Mouse (Mus musculus) hindbrain, embryonic 12.5 days (tissue): ENCODE measurements at regions not wholly inside any gene's neighbourhood (a gene's known extent, or its start where the extent isn't known, plus 50 kb on each side); places are given as distances from the start of the nearest gene placed in this dataset.

Experiments
- ATAC-seq: fragments of 200-750 bp; cut with Nextera tagmentation; 2 replicates; pipeline ENCODE4 v1.8.0; 2017; ENCODE audit warnings: moderate TSS enrichment; ENCODE audit not compliant: low FRiP score
- H3K27ac ChIP-seq: fragments of 300-500 bp; sonication (generic); 2 replicates; pipeline ENCODE4 v1.5.1; 2016; ENCODE audit warnings: mild to moderate bottlenecking
- H3K27me3 ChIP-seq: fragments of 300-500 bp; sonication (generic); 2 replicates; pipeline ENCODE4 v1.6.1; 2016; ENCODE audit warnings: mild to moderate bottlenecking
- H3K36me3 ChIP-seq: fragments of 300-500 bp; sonication (generic); 2 replicates; pipeline ENCODE4 v1.6.1; 2016; ENCODE audit warnings: mild to moderate bottlenecking
- H3K4me1 ChIP-seq: fragments of 300-500 bp; sonication (generic); 2 replicates; pipeline ENCODE4 v1.6.1; 2016
- H3K4me2 ChIP-seq: fragments of 300-500 bp; sonication (generic); replicated peaks from 2 replicates; pipeline ENCODE4 v1.6.1; 2016; ENCODE audit warnings: mild to moderate bottlenecking
- H3K4me3 ChIP-seq: fragments of 300-500 bp; sonication (generic); 2 replicates; pipeline ENCODE4 v1.5.1; 2016; ENCODE audit warnings: mild to moderate bottlenecking
- H3K9ac ChIP-seq: fragments of 300-500 bp; sonication (generic); 2 replicates; pipeline ENCODE4 v1.6.1; 2016; ENCODE audit warnings: mild to moderate bottlenecking, moderate library complexity
- H3K9me3 ChIP-seq: fragments of 300-500 bp; sonication (generic); replicated peaks from 2 replicates; pipeline ENCODE4 v1.6.1; 2016; ENCODE audit warnings: mild to moderate bottlenecking
- WGBS: fragments of 180-500 bp; shearing (Covaris S2); methylation state at CpG from one replicate; pipeline ENCODE4 v1.1.7; 2016; 5-methylcytosine and 5-hydroxymethylcytosine counted together

- Histone ChIP-seq H3K27me3 (no peaks in the 10 kb centered on the region), H3K4me1 (peaks cover 11% of the 10 kb centered on the region), H3K27ac (0 out of 2 replicates have a peak overlapping the region, but pooled peaks have one; percentile 67), H3K4me3 (no peak overlapping the region), H3K36me3 (no peaks in the 10 kb centered on the region), H3K4me2 (no peak overlapping the region), H3K9ac (no peak overlapping the region), H3K9me3 (no peaks in the 10 kb centered on the region)
- no peak for ATAC-seq
- WGBS, result 88% methylated on average over 6 of the region's 6 CpGs
Observed at GRCm38 (mm10) chr7:90030486-90031250, 49.9 kb upstream of the Eed start.

- peaks cover 11% of the 10 kb centered on the region for H3K4me1 ChIP-seq
- H3K9ac ChIP-seq, result no peak overlapping the region
- no peaks in the 10 kb centered on the region for H3K27me3 ChIP-seq
- no peak overlapping the region for H3K4me2 ChIP-seq
- 98% methylated on average over 2 of the region's 2 CpGs for WGBS
- H3K4me3 ChIP-seq, result no peak overlapping the region
- no peak for ATAC-seq
- H3K27ac ChIP-seq, result no peak overlapping the region
- H3K36me3 ChIP-seq, result no peaks in the 10 kb centered on the region
- no peaks in the 10 kb centered on the region for H3K9me3 ChIP-seq
Observed at GRCm38 (mm10) chr7:90033086-90033485, 52.3 kb upstream of the Eed start.

GRCm38 (mm10) chr7:90033640-90034312 is 53.0 kb upstream of the Eed start:
- WGBS, result 90% methylated on average over 9 of the region's 9 CpGs
- ATAC-seq, result no peak
- H3K36me3 ChIP-seq, result no peaks in the 10 kb centered on the region
- H3K4me2 ChIP-seq, result no peak overlapping the region
- H3K27ac ChIP-seq, result no peak overlapping the region
- no peak overlapping the region for H3K9ac ChIP-seq
- H3K27me3 ChIP-seq, result no peaks in the 10 kb centered on the region
- no peaks in the 10 kb centered on the region for H3K9me3 ChIP-seq
- H3K4me1 ChIP-seq, result peaks cover 11% of the 10 kb centered on the region
- H3K4me3 ChIP-seq, result no peak overlapping the region

GRCm38 (mm10) chr7:90034498-90034897 is 53.7 kb upstream of the Eed start:
- no peak overlapping the region for H3K9ac ChIP-seq
- H3K4me1 ChIP-seq, result peaks cover 5% of the 10 kb centered on the region
- H3K4me2 ChIP-seq, result no peak overlapping the region
- no peak overlapping the region for H3K27ac ChIP-seq
- no peaks in the 10 kb centered on the region for H3K36me3 ChIP-seq
- 93% methylated on average over 3 of the region's 3 CpGs for WGBS
- no peak for ATAC-seq
- H3K4me3 ChIP-seq, result no peak overlapping the region
- no peaks in the 10 kb centered on the region for H3K27me3 ChIP-seq
- H3K9me3 ChIP-seq, result no peaks in the 10 kb centered on the region

GRCm38 (mm10) chr7:90035396-90035795 is 54.6 kb upstream of the Eed start:
- Histone ChIP-seq H3K27ac (no peak overlapping the region), H3K4me2 (no peak overlapping the region), H3K36me3 (no peaks in the 10 kb centered on the region), H3K4me3 (no peak overlapping the region), H3K27me3 (no peaks in the 10 kb centered on the region), H3K9me3 (no peaks in the 10 kb centered on the region), H3K9ac (no peak overlapping the region), H3K4me1 (no peaks in the 10 kb centered on the region; the same call in 1 of the 2 replicates)
- ATAC-seq, result no peak
- WGBS, result 70% methylated on average over 7 of the region's 7 CpGs

GRCm38 (mm10) chr7:90037736-90038135 is 57.0 kb upstream of the Eed start:
- Histone ChIP-seq H3K27me3 (no peaks in the 10 kb centered on the region), H3K4me1 (peaks cover 8% of the 10 kb centered on the region; the same call in 1 of the 2 replicates), H3K9ac (no peak overlapping the region), H3K4me2 (no peak overlapping the region), H3K4me3 (no peak overlapping the region), H3K36me3 (no peaks in the 10 kb centered on the region), H3K9me3 (no peaks in the 10 kb centered on the region), H3K27ac (no peak overlapping the region)
- WGBS, result 84% methylated on average over 4 of the region's 4 CpGs
- ATAC-seq, result no peak

GRCm38 (mm10) chr7:90039504-90039903 is 58.7 kb upstream of the Eed start:
- Histone ChIP-seq H3K9me3 (no peaks in the 10 kb centered on the region), H3K4me3 (no peak overlapping the region), H3K9ac (no peak overlapping the region), H3K36me3 (no peaks in the 10 kb centered on the region), H3K27ac (no peak overlapping the region), H3K27me3 (no peaks in the 10 kb centered on the region), H3K4me2 (no peak overlapping the region), H3K4me1 (peaks cover 8% of the 10 kb centered on the region; the same call in 1 of the 2 replicates)
- no peak for ATAC-seq
- WGBS, result 87% methylated on average over 9 of the region's 9 CpGs

GRCm38 (mm10) chr7:90040581-90041340 is 60.0 kb upstream of the Eed start:
- no peaks in the 10 kb centered on the region for H3K36me3 ChIP-seq
- H3K27me3 ChIP-seq, result no peaks in the 10 kb centered on the region

GRCm38 (mm10) chr7:90041565-90042024 is 60.8 kb upstream of the Eed start:
- ATAC-seq, result no peak
- peaks cover 8% of the 10 kb centered on the region; the same call in 1 of the 2 replicates for H3K4me1 ChIP-seq
- no peaks in the 10 kb centered on the region for H3K27me3 ChIP-seq
- no peak overlapping the region for H3K4me2 ChIP-seq
- WGBS, result 62% methylated on average over 5 of the region's 5 CpGs
- H3K9ac ChIP-seq, result no peak overlapping the region
- no peaks in the 10 kb centered on the region for H3K36me3 ChIP-seq
- no peak overlapping the region for H3K27ac ChIP-seq
- H3K4me3 ChIP-seq, result no peak overlapping the region
- H3K9me3 ChIP-seq, result no peaks in the 10 kb centered on the region

More at GRCm38 (mm10) chr7:90040581-90041340, 60.0 kb upstream of the Eed start:
- Histone ChIP-seq H3K9me3 (no peaks in the 10 kb centered on the region), H3K4me3 (no peak overlapping the region), H3K27ac (no peak overlapping the region), H3K4me1 (peaks cover 8% of the 10 kb centered on the region; the same call in 1 of the 2 replicates), H3K4me2 (no peak overlapping the region), H3K9ac (no peak overlapping the region)
- ATAC-seq, result no peak
- 73% methylated on average over 11 of the region's 11 CpGs for WGBS

- Histone ChIP-seq H3K4me2 (no peak overlapping the region), H3K4me3 (no peak overlapping the region), H3K9me3 (no peaks in the 10 kb centered on the region), H3K4me1 (peaks cover 8% of the 10 kb centered on the region; the same call in 1 of the 2 replicates), H3K27me3 (no peaks in the 10 kb centered on the region), H3K36me3 (no peaks in the 10 kb centered on the region), H3K27ac (no peak overlapping the region), H3K9ac (no peak overlapping the region)
- WGBS, result 74% methylated on average over 7 of the region's 7 CpGs
- no peak for ATAC-seq
Observed at GRCm38 (mm10) chr7:90042364-90042763, 61.6 kb upstream of the Eed start.

- Histone ChIP-seq H3K27ac (no peak overlapping the region), H3K9ac (no peak overlapping the region), H3K9me3 (no peaks in the 10 kb centered on the region), H3K4me1 (peaks cover 11% of the 10 kb centered on the region; the same call in 1 of the 2 replicates), H3K27me3 (no peaks in the 10 kb centered on the region), H3K4me3 (no peak overlapping the region), H3K36me3 (no peaks in the 10 kb centered on the region), H3K4me2 (no peak overlapping the region)
- WGBS, result 84% methylated on average over 8 of the region's 8 CpGs
- ATAC-seq, result no peak
Observed at GRCm38 (mm10) chr7:90043526-90043925, 62.7 kb upstream of the Eed start.

- WGBS, result 83% methylated on average over 4 of the region's 4 CpGs
- Histone ChIP-seq H3K4me2 (no peak overlapping the region), H3K36me3 (no peaks in the 10 kb centered on the region), H3K9ac (no peak overlapping the region), H3K27ac (no peak overlapping the region), H3K9me3 (no peaks in the 10 kb centered on the region), H3K4me1 (peaks cover 13% of the 10 kb centered on the region; the same call in 1 of the 2 replicates), H3K4me3 (no peak overlapping the region), H3K27me3 (no peaks in the 10 kb centered on the region)
- ATAC-seq, result no peak
Observed at GRCm38 (mm10) chr7:90044100-90044698, 63.4 kb upstream of the Eed start.
